ENCODE assay signal across 8 mouse cellular contexts in the genomic region with DNA sequence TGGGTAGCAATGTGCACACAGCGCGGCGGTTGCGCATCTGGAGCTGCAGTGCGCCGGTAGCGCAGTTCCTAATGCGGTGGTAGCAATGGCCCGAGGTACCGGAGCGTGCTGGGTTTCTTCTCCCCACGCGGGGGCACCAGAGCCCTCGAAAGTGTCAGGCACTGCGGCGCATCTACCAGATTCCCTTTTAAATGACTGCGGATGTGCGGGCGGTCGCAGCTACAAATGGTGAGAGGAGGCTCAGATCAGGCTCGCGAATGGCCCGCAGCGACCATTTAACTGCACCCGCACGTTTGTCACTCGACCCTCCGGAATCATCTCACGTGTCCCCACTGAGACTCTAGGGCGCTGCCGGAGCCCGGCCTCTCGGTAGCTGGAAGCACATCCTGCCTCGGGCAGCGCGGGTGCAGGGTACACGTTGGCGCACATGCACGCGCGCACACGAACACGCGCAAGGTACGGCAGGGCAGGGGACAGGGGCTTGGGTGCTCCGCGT. TPM values are rescaled to one million over a fixed set of nuclear protein-coding genes. Genes with fewer than 3 reads are reported as not detected.
DNase-seq lines count a peak whose midpoint lies in the region; ATAC-seq lines count a peak whose summit lies in the region.

Ntrk2 (plus strand) TSS at position 173 of the 496 bp plus-strand sequence.

- peaks cover 17% of the 10 kb centered on the region for H3K4me1 ChIP-seq in intestine, embryonic 15.5 days (replicated peaks)

- under 1% methylated on average over 47 of the region's 47 CpGs for WGBS in intestine, embryonic 15.5 days

- peak; percentile 90 for DNase-seq in adrenal gland, postnatal 14 days
- peak; percentile 86 for DNase-seq in embryo, embryonic 9.5 days (ENCODE audit: extremely low spot score)
- DNase-seq in gonadal fat pad, adult 2 months (ENCODE audit: low read depth): no peak
- DNase-seq in left cerebral cortex, adult 9 months (ENCODE audit: low spot score in 2 of 2): peak; percentile 84 to 93
- peak; percentile 94 for DNase-seq in right cerebral cortex, postnatal 4 days

- H3K27ac ChIP-seq in intestine, embryonic 15.5 days: no peak within 1 kb of the TSS

- no peaks in the 10 kb centered on the region for H3K36me3 ChIP-seq in intestine, embryonic 15.5 days

- peaks cover 46% of the 10 kb centered on the region for H3K27me3 ChIP-seq in intestine, embryonic 15.5 days (replicated peaks)

- H3K9ac ChIP-seq in intestine, embryonic 15.5 days: peak within 1 kb of the TSS; percentile 23; the same call in 1 of the 2 replicates

- peak; percentile 84 for ATAC-seq in intestine, embryonic 15.5 days
- peak; percentile 76 for ATAC-seq in megakaryocyte progenitor cell, adult 5-6 weeks (replicated peaks; ENCODE audit: poor library complexity)
- no peak for ATAC-seq in erythroid progenitor cell, adult 5-6 weeks (replicated peaks; ENCODE audit: low FRiP score, poor library complexity, severe bottlenecking)

- H3K4me3 ChIP-seq in intestine, embryonic 15.5 days (replicated peaks): peak within 1 kb of the TSS; percentile 44

- peak within 1 kb of the TSS; percentile 96 for H3K4me2 ChIP-seq in intestine, embryonic 15.5 days (replicated peaks)

- H3K9me3 ChIP-seq in intestine, embryonic 15.5 days: no peaks in the 10 kb centered on the region

RNA-seq across cellular contexts. Expression of gene Ntrk2, which starts in this region (rescaled TPM):
- total RNA-seq in adrenal gland, postnatal 14 days (2021): 29.3 and 31.5 TPM in 2 replicates
- polyA plus RNA-seq in gonadal fat pad, adult 2 months (2012; rRNA removed): 53.6 and 65.9 TPM in 2 replicates
- polyA plus RNA-seq in intestine, embryonic 15.5 days (2015; fragmentation: Nextera tagmentation; extraction: Ambion mirVana): 1.7 and 2.2 TPM in 2 replicates
- not detected in 2 replicates for total RNA-seq in megakaryocyte progenitor cell, adult 5-6 weeks (2015)
- not detected in 2 replicates for total RNA-seq in megakaryocyte progenitor cell, adult 5-6 weeks (2017)
- total RNA-seq in erythroid progenitor cell, adult 5-6 weeks (2015; ENCODE audit: low replicate concordance): not detected in 2 replicates
- total RNA-seq in erythroid progenitor cell, adult 5-6 weeks (2017; ENCODE audit: low replicate concordance): not detected in 2 replicates

Comparison
In these comparisons a context has a peak if more than half of its experiments do, and no peak if none do; other contexts are left out.
1. RNA of gene Ntrk2 (total RNA-seq): 29.3 to 31.5 TPM in adrenal gland, postnatal 14 days; not detected in megakaryocyte progenitor cell, adult 5-6 weeks and not detected in erythroid progenitor cell, adult 5-6 weeks; every median in the first group is over 10 times any median in the second.
2. RNA of gene Ntrk2 (polyA plus RNA-seq): 53.6 to 65.9 TPM in gonadal fat pad, adult 2 months; 1.7 to 2.2 TPM in intestine, embryonic 15.5 days; every median in the first group is over 10 times any median in the second.
3. Peak in ATAC-seq in megakaryocyte progenitor cell, adult 5-6 weeks; RNA of the gene not detected or under 1 TPM.